Mouse (Mus musculus): ENCODE measurements around the gene Gtpbp2. TPM values are rescaled to one million over a fixed set of nuclear protein-coding genes. Genes with fewer than 3 reads are reported as not detected.

Gtpbp2 gene
- total RNA-seq, 2 experiments from 2014 or later, result 46.5 to 50.8 TPM

GRCm38 (mm10) chr17:46206676-46207075 lies 45.8 kb downstream of the Gtpbp2 start:
- no peak for DNase-seq

GRCm38 (mm10) chr17:46210550-46210949 lies 49.7 kb downstream of the Gtpbp2 start:
- DNase-seq, result no peak

Other genes with a start within 250 kb of the Gtpbp2 start
- 100 to 1,000 TPM; 135 to 170 TPM for gene Vegfa, start 128.7 kb upstream of the Gtpbp2 start, total RNA-seq (2021)
- gene Mrps18a, start 50.0 kb upstream of the Gtpbp2 start, total RNA-seq (2021), result 10 to 100 TPM; 74.1 to 79.3 TPM
- gene Rsph9, start 16.8 kb upstream of the Gtpbp2 start, total RNA-seq (2021), result under 1 TPM; 0.29 to 0.38 TPM
- gene Mad2l1bp, start 7.5 kb upstream of the Gtpbp2 start, total RNA-seq (2021), result 10 to 100 TPM; 16.5 to 18.3 TPM
- gene Polh, start 41.6 kb downstream of the Gtpbp2 start, total RNA-seq (2021), result 10 to 100 TPM; 10.6 to 10.9 TPM
- 1 to 10 TPM; 9.0 to 9.4 TPM for gene Xpo5, start 41.8 kb downstream of the Gtpbp2 start, total RNA-seq (2021)
- 10 to 100 TPM; 16.4 to 16.5 TPM for gene Polr1c, start 87.0 kb downstream of the Gtpbp2 start, total RNA-seq (2021)
- 10 to 100 TPM; 49.4 to 54.7 TPM for gene Yipf3, start 87.0 kb downstream of the Gtpbp2 start, total RNA-seq (2021)
- under 1 TPM; 0.33 to 0.35 TPM for gene Lrrc73, start 92.5 kb downstream of the Gtpbp2 start, total RNA-seq (2021)
- gene Tjap1, start 122.0 kb downstream of the Gtpbp2 start, total RNA-seq (2021), result 10 to 100 TPM; 31.7 to 39.1 TPM
- gene Dlk2, start 136.4 kb downstream of the Gtpbp2 start, total RNA-seq (2021), result under 1 TPM in 1 of 2 experiments, not detected in 1; 0.21 TPM
- 1 to 10 TPM; 2.7 to 2.8 TPM for gene Abcc10, start 167.3 kb downstream of the Gtpbp2 start, total RNA-seq (2021)
- gene Zfp318, start 222.7 kb downstream of the Gtpbp2 start, total RNA-seq (2021), result 10 to 100 TPM; 11.4 to 12.6 TPM